Mouse (Mus musculus) right cerebral cortex, postnatal 25 days (tissue): ENCODE measurements around the gene Zfp276.
A peak's percentile ranks its signal among the peaks of the same experiment; 100 is the strongest.
"Not testable (repeated sequence)": the region's sequence is repeated elsewhere in the genome, so short reads cannot be mapped to it uniquely, and the experiment has no call there.

Experiments
- DNase-seq: peaks from one replicate; pipeline ENCODE4 v3.0.0; 2022

The Zfp276 gene

DNA sequence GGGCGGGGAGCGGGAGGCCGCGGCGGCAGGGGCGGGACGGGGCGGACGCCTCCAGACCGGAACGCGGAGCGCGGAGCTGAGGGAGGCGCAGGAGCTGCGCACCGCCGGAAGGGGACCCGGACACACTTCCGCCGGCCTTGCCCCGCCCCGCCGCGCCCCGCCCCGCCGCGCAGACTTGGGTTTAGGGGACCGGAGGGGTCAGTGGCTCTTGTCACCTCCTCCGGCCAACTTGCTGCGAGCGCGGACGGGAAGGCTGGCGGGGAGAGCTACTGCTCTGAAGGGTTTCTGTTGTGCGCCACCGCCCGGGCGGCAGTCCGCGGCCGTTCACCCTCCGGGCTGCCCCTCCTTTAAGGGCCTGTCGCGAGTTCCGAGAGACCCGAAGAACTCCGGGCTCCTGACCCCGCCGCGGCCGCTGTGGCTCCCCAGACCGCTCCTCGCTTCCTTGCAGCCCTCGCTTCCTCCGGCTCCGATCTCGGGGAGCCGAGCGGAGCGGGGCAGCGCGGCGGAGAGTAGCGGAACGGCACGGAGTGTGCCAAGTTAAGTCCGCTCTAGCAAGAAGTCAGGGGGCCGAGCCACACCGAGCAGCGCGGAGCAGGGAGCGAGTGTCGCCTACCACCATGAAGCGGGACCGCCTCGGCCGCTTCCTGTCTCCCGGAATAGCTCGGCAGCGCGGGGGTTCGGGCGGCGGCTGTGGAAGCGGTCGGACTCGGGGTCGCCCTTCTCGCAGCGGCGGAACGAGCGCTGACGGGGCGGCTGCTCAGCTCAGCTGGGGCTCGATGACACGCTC, at the start of gene Zfp276, which contains the start of gene Vps9d1:
Gene Zfp276 (plus strand): TSS at position 97 of the 787 bp plus-strand sequence.
Gene Vps9d1 (minus strand): TSS at position 250 of the 787 bp plus-strand sequence.
- DNase-seq = peak; percentile 88

DNA sequence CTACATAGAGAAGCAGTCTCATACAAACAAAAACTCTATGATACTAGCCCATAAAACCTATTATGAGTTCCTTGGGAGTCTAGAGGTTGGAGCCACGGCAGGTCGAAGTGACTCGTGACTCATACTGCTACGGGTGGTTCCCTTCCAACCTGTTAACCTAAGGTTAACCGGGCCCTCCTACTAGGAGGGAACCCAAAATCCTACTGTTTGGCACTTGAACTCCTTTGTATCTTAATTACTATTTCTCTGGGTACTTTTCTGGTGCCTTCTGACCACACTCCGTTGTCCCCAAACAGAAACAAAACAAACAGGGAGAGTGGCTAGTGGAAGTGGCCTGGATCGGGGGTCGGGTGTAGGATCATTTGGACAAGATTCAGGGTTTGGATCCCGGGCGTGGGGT, 42.1 kb upstream of the Zfp276 start:
- DNase-seq = no peak

DNA sequence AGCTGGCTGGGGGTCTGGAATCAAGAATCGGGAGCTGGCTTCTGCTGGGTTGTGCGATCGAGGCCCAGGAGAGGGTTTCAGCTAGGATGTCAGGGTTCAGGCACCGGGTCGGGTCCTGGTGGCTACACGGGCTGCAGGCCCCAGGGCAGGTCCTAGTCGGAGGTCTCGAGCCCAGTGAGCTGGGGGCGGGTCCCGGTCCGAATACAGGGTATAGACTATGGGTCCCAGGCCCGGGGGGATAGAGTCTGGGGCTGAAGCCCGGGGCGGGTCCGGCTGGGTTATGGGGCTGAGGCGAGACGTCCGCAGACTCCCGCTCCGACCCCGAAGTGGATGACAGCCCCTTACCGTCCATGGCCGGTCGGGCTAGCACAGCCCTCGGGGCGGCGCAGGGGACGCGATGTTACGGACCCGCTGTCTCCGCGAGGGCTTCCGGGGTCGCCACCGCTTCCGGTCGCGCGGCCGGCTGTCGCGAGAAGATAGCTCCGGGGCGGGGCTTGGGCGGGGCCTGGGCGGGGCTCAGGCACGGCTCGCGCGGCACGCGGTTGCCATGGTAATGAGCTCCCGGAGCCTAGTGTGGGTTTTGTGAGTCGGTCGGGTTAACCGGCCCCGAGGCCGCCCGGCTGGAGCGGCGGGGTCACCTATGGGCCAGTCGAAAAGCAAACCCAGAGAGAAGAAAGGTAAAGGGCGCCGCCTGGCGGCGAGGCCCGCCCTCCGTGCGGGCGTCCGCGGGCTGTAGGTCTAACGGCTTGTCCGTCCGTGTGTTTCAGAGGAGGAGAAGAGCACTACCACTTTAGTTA, 41.5 kb upstream of the Zfp276 start, which contains the start of the genes Chmp1a and Spata33:
Gene Chmp1a (minus strand): TSS at position 443 of the 797 bp plus-strand sequence.
Gene Spata33 (plus strand): TSS at position 512 of the 797 bp plus-strand sequence.
- peak; percentile 89 for DNase-seq

DNA sequence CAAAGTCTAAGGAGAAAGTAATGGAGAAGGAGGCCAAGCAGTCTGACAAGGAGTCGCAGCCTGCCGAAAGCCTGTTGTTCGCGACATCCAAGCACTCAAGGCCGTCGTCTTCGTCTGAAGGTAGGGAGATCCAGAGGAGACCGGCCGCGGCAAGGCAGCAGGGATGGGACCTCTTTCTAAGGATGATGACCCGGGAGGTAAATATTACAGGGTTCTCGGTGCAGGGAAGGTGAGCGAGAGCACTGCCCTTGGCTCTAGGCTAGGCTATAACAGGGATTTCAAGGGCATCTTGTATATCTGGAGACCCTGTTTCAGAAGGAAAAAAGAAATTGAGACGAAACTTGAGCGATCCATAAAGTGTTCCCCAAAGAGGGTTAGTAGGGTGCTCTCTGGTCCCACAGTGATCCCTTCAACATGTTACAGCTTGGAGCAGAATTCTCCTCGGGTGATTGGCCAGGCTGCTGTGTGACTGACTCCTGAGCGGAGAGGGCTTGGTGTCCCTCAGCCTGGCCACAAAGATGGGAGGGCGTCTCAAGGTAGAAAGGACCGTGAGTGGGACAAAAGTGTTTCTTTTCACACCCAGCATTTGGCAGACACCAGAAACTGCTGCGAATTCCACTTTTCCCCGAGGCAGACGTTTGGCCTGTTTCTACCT, 40.8 kb upstream of the Zfp276 start:
- no peak for DNase-seq

DNA sequence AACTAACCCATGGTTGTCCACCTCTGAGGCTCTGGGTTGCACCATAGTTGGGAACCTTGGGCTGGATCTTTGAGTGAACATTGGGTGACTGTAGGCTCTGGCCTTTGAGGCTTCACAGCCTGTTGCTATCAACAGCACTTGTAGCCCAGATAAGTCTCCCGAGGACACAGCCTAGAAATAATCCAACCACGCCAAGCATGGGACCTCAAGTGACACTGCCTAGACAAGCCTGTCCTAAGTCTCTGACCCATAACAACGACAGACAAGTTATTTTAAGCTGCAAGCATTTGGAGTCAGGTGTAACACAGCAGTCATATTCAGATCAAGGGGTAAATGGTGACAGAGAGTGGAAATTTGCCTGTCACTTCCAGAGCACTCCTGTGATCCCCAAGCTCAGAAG, 38.6 kb upstream of the Zfp276 start:
- DNase-seq = no peak

DNA sequence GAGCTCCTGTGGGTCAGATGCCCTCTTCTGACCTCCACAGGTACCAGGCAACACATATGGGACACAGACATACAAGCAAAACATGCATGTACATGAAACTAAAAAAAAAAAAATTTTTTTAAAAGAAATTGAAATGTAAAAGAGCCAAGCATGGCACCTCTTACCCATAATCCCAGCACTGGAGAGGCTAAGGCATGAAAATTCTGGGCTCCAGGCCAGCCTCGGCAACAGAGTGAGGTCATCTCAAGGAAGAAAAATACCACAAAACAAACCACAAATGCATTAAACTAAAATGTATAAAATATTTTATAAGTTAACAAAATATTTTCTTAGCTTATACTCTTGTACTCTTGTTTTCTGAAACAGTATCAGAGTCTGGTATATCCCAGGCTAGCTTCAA, 33.1 kb upstream of the Zfp276 start:
- no peak for DNase-seq

DNA sequence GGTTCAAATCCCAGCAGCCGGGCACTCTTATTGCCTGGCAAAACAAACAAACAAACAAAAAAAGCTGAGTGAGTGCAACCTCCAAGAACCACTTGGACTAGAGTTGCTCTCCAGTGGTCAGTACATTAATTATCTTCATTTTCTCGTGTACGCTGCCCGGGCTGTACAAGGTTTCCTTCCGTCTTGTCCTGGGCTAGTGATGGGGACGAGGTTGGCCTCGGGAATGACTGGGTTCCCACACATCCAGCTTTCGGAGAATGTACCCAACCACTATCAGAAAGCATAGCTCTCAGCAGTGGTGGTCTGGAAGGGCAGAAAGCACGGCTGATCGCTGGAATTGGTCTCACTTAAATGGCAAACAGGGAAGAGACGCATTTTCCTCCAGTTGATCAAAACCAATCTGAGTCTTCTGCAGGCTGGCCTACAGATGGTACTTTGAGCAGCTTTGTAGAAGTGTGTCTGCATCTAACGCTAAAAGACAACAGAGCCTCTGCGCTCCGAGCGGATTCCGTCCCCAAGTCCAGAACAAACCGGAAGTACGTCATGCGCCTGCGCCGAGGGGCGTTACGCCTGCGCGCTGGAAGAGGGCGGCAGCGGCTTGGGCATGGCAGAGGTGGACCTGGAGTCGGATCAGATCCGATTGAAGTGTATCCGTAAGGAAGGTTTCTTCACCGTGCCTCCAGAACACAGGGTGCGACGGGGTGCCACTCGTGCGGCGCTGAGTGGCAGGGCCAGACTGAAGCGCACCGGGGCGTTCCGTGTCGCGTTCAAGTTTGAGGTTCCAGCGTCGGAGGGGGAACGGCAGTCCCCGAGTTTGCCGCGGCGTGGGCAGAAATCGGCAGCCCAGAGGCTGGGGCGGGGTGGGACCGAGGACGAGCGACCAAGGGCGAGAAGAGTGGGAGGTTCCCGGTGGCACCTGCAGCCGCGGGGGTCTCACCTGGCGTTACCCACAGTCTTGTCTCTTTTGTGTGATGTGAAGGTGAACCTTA, 29.4 kb upstream of the Zfp276 start, which contains the start of gene Cdk10:
Gene Cdk10 (plus strand): TSS at position 565 of the 989 bp plus-strand sequence.
- DNase-seq = peak; percentile 95

DNA sequence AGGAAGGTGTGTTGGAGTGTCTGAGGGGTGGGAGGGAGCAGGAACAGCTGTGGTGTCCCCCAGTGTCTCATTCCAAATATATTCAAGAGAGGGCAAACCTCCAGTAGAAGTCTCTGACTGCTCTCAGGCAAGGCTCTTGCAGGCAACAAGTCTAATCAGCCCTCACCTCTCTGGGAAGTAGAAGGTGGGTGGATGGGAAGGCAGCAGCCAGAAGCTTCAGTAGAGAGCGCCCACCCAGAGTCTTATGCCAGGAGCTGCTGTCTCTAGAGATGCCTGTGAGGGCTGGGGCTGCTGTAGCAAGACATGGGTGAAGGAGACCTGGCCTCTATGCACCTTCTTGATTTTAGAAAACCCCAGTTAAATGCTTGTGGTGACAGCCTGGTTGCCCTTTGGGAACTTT, 25.6 kb upstream of the Zfp276 start:
- no peak for DNase-seq

DNA sequence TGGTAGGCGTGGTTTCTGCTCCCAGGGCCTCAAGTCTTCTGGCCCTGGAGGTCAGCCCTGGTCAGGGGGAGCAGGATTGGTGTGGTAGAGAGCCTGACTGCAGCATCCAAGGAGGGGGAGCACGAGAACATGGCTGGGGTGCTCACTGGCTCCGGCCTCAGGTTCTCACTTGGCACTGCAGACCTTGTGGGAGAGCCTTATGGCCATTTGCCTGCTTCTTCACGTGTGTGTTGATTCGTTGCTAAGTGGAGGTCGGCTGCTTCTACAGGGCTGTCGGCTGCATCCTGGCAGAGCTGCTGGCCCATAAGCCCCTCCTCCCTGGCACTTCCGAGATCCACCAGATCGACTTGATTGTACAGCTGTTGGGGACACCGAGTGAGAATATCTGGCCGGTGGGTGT, 23.7 kb upstream of the Zfp276 start:
- DNase-seq = not testable (repeated sequence)

DNA sequence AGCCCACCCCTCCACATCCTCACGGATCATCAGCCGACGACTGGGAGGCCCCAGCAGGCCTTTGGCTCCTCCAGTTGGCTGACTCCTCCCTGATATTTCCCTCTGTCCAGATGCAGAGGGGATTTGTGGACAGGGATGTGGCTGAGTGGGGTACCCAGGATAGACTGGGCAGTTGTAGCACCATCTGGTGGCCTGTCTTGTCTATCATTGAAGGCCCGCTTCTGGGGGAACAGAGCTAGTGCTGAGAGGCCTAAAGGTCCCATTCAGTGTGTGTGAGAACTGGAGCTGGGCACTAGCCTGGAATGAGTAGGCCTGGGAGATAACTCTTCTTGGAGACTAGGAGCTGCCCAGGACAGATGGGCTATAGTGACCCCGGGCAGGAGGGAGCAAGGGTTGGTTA, 22.3 kb upstream of the Zfp276 start:
- DNase-seq = peak; percentile 31

DNA sequence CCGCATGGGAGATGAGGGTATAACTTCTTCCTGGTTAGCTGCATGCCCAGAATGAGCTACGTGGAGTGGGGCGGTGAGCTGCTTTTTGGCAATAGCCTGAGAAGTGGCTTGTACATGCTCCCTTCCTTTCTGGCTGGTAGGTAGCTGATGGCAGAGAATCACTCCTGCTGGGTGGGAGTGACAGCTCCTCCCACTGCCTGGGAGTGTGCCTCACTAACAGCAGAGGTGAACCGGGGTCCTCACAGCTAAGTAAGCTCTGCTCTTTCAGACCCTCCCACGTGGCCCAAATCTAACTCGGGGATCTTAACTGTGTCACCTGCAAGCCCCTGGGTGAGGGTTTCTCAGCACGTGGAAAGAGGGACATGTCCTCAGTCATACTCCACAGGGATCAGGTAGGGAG, 21.4 kb upstream of the Zfp276 start:
- no peak for DNase-seq

DNA sequence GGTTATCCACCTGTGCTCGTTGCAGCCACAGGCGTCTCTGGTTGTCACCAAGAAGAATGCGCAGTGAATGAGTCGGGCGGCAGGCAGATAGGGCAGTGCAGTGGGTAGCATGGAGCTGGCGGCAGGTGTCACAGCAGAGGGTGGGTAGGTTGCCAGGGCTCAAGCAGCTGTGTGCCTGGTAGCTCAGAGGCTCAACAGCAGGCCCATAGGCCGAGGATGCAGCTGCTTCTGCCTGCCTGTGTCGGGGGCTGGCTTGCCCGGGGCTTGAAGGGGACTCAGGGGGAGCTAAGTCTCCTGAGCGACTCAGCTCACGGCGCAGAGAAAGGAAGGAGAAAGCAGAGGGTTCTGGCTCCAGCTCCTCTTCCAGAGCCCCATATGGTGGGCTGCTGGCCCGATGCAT, 20.7 kb upstream of the Zfp276 start:
- DNase-seq = peak; percentile 30

DNA sequence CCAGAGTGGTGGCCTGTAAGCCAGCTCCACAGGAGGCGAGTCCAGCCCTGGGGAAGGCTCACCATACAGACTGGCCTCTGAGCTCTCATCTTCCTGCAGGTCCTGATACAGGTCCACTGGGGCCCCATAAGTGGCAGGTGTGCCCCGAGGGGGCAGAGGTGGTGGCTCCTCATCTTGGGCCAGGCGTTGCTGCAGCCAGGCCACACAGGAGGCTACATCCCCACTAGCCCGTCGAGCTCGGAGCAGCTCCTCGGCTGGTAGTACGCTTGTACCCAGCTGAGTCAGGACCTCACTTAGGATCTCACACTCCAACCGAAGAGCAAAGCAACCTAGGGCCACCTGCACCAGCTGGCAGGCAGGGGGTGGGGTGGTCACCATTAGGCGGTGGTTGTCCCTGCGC, 20.2 kb upstream of the Zfp276 start:
- peak; percentile 33 for DNase-seq

DNA sequence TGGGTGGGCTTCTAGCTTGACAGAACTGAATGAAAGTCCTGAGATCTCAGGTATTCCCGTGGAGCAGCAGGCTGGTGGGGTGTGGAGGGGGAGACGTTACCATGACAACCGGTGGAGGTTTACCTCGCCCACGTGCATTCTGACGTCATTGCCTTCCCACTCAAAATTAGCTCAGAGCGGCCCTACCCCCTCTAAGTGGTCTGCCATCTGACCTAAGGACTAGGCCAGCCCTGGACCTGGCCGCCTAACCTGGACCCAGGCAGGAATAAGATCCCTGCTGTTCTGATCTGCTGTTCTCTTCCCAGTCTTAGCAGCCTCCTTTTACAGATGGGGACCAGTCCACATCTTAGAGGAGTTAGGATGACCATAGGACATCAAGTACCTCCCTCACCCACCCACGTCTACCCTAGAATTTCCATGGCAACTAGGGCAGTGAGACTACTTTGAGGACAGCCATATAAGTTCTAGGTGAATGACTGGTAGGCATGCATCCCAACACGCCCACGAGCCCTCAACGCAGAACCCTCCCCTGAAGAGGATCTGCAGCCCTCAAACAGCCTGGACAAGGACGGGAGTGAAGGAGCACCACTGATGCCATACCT, 19.0 kb upstream of the Zfp276 start:
- peak; percentile 82 for DNase-seq

DNA sequence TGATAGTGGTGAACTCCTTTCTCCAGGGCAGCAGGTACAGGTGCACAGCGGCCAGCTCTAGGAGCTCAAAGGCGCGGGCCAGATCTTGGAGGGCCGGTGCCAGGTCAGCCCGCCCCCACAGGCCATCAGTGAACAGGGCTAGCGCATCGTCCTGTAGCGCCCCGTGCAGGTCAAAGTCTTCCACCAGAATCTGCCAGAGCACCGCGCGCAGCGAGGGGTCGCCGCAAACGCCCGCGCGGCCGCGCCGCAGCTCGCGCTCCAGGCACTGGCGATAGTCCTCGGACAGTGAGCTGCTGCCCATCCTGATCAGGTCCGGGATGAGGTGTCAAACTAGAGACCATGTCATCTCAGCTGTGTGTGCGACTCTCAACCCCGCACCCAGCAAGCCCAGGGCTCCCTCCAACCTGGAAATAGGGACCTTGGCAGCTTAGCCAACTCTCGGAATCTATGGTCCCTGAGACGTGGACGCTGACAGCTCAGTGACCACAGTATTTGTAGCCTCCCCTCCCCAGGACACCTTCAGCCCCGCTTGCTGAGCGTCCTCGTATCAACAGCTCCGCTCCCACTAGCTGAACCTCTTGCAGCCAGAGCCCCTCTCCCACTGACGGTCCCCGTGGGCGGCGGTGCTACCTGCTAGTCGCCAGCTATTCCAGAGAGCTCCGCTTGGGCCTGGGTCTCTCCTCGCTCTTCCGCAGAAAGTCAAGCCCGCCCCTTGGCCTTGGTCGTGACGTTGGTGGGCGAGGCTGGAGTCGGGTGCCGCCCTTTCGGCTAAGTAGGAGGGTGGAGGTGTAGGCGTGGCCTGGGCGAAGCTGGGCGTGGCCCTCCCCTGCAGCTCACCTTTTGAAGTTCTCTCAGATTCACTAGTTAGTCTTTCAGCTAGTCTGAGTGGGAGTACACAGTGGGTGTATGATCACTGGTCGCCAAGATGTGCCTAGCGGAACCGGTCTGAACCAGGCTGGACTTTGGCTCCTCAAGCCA, 18.2 kb upstream of the Zfp276 start, which contains the start of gene Spata2l:
Gene Spata2l (minus strand): TSS at position 714 of the 978 bp plus-strand sequence.
- DNase-seq = peak; percentile 87

DNA sequence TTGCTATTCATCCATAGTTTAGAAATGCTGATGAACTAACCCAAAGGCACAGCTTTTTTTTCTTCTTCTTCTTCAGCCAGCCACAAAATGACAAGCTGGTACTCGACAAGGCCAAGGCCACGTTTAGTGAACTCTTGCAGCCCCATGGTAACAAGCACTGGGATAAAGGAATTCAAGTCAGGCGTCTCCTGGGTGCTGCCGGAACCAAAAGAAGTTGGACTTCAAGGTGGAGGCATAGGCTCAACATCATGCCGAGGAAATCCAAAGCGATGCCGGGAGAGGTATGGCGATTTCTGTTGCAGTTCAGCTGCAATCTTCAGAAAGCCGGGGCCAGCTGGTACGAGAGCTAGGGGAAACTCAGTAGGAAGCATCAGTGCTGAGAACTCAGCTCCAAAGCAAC, 14.6 kb upstream of the Zfp276 start:
- no peak for DNase-seq

DNA sequence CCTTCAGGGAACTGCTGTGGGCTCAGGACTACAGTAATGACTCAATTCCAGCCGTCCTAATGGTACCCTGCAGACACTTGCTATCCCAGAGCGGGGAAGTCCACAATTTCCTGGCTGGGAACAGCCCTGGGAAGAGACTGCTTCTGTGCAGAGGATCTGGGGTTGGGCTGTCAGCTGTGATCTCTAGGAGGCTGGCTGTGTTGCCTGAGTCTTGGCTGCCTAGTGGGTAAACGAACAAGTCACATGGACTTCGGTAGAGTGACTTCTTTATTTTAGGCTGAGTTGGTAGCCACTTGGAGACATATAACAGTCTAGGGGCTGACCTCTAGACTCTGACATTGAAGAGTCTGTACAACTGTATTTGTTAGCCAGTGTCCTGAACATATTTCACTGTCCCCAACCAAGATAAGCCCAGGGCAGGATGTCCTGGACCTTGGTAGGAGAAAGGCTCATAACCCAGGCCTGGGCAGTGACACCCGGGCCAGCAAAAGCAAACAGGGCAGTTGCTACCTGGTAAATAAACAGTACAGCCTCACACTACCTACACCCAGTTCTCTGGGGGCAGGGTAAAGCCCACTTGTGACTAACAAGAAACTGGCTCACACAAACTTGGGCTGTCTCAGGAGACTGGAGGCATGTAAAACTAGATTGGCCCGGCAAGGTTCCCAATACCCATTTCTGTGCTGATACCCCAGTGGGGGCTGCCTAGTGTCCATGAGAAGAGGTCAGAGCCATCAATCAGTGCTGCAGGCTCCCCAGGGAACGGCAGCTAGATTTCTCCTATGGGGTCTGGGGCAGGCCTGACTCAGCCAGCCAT, 11.7 kb upstream of the Zfp276 start:
- DNase-seq = no peak

DNA sequence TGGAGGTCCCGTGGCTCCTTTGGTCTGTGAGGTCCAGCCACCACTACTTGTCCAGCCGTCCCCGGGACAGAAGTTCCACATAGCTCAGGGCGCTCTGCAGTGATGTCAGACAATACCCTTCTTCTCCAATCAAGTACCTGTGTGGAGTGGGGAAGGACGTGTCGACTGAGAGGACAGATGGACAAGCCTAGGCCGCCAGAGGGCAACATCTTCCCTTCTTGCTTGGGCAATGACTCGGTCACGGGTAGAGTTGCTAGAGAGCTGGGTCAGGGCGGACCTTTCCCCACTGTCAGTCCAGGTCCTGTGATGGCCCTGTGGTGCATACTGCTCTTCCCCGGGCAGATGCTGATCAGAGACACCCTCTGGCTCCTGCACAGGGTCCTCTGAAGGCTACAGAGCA, 10.9 kb upstream of the Zfp276 start:
- DNase-seq = no peak

DNA sequence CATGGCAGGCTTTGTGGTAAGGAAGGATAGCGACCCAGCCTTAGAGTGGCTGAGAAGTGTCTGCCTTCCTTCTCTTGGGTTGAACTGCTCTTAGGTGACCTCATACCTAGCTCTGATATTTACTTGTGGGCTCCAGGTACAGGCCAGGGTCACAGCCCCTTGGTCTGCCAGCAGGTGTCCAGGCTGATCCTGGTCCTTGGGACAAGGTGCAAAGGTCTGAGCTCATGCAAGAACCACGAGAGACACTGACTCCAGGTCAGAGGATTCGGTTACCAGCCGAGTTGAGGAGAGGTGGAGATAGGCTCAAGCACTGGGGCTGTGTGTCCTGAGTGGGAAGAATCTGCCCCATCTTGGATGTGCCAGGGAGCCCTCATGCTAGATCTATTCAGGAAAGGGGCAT, 9.6 kb upstream of the Zfp276 start:
- DNase-seq = no peak
